Mouse (Mus musculus) monocyte, adult 5-6 weeks (primary cell): ENCODE data around the gene Sdk2. TPM values are rescaled to one million over a fixed set of nuclear protein-coding genes. Genes with fewer than 3 reads are reported as not detected.
A peak's percentile ranks its signal among the peaks of the same experiment; 100 is the strongest.

Experiments used
- ATAC-seq: fragments of 153-309, 156-312 bp; replicated peaks from 2 replicates; pipeline ENCODE4 v1.8.0; 2017; ENCODE audit warnings: mild to moderate bottlenecking; ENCODE audit not compliant: low TSS enrichment, insufficient number of reproducible peaks, severe bottlenecking, poor library complexity, low FRiP score
- total RNA-seq: library from RNA; stranded (forward); fragments of 200-1000, 200-491, 200-594 nt; gene quantifications from 3 replicates; pipeline ENCODE4 v1.2.3, GENCODE M21; 2017

Sdk2 gene
- total RNA-seq, 1 experiment from 2014 or later, result 0.19 TPM

DNA sequence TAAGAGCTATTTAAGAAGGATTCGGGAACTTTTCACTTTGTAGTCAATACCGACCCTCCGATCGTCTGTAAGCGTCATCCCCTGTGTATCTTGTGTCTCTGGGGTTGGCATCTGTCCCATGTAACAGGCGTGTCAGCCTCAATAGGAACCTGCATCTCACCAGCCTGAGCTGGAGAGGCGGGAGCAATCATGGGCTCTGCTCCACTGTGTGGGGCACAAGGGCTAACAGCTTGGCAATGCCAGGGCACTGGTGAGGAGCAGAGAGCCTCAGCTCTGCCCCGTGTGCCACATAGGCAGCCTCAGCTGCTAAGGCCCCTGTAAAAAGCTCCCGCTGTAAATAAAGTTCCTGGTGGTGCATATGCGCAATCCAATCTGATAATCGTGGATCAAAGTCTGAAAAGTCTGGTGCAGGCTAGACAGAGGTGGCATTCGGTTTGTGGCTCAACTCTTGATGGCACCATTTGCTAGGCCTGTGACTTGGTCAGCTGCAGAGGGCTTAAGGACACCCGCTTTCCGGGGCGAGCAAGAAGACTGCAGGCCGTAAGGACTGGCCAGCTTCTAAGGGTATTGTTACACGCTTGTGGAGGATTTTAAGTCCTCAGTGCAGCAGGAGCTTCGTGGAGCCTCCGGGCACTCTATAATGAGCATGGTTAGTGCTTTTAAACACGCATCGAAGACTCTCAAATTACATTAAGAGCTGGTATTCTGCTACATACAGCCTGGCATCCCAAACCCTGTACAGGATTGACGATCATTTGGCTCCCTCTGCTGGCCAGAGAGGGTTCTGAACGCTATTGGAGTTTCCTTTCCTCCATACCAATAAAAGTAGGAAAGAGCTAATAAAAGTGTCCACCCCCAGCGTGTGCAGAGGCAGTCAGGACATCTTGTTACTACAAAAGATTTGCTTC is 256.0 kb downstream of the Sdk2 start:
- peak; percentile 78 for ATAC-seq

DNA sequence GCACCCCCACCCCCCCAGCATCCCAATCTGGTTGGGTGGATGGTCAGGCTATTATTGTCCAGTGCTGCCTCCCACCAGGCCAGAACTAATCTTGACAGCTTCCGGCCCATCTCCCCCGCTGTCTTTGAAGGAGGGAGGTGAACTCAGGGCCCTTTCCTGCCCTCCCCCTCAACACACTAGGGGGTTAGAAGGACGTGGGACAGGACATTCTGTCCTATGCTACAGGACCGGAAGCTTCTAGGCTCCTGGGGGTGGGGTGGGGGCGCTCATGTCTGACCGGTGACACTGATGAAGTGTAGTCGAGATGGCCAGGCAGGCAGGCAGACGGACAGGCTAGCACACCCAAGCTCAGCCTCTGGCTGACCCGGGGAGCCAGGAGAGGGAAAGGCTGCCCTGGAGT is 259.8 kb downstream of the Sdk2 start:
- ATAC-seq, result no peak

DNA sequence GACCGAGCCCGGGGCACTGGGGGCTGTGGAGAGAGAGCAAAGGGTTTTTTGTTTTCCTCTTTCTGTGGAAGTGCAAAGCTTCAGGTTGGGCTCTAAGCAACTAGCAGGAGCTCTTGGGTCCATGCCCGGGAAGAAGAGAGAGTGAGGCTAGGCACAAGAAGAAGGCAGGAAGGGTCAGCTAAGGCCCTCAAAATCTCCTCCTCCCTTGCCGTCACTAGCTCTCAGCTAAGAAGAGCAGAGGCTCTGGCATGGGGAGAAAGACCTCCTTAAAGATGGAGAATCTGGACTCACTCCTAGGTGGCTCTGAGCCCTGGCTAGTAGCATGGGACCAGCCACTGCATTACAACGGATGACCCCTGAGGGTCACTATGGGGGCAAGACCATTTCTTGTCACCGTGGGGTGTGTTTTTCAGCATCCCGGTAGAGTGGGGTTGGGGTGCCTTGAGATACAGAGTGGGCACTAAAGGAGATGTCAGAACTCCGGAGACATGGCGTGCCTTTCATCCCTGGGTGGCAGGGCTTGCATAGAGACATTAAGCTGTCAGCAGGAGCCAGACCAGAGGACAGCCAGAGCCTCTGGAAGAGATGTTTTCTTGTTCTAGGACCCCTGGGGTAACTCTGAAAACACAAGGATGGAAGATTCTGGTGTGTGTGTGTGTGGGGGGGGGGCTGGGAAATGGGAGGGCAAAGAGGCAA is 260.3 kb downstream of the Sdk2 start:
- ATAC-seq, result no peak

DNA sequence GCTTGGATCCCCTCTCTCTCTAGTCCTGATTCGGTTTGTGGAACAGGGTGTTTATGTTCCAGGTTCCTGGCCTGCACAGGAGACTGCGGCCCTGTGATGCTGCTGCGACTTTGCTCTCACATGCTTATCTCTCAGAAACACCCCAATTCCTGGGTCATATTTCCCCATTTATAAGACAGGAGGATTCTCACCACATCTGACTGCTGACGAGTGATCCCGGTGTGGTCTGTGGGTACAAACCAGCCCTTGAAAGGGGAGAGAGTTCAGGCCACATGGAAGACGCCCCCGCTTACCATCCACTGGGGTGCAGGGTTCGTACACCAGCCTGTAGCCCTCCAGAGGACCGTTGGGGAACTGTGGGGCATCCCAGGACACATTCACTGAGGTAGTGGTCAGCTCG is 260.9 kb downstream of the Sdk2 start:
- ATAC-seq, result no peak

DNA sequence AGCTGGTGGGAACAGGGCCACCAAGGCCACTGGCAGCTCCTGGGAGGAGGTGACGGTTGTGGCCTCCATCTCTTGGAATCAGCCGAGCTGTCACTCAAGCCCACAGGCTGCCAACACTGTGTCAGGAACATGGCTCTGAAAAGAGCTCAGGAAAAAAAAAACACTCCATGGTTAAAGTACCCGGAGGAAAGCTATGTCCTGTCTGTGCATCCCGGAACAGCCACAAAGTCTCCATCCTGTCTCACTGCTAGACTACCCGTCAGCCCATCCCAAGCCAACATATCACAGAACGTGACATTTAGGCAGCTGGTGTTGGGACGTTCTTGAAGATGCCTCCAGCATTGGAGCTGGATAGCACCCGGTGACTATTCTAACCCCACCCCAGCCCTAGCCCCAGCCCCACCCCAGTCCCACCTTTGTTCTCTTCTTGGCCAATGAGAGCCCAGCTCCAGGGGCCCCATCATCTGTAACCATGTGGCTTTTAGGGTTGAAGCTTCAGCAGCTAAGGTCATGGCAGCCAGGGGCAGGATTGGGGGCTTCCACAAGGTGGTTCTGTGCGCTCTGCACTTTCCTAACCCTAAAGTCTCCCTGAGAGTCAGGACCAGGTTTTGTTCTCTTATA is 263.4 kb downstream of the Sdk2 start:
- no peak for ATAC-seq

DNA sequence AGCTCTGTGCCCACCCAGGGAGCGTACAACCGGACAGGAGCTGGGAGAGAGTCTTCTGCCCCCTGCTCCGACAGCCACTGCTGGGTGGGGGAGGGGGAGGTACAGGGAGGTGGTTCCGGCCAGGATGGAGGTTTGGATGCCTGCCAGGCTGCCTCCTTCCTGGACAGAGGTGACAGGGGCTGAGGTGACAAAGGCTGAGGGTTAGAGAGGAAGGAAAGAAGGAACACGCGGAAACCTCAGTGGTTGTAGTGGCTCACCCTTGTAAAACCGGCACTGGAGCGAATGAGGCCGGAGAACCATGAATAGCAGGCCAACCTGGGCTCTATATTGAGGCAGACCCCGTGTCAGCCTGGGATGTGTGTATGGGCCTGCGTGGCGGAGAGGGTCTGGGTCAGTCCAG is 264.4 kb downstream of the Sdk2 start:
- no peak for ATAC-seq

DNA sequence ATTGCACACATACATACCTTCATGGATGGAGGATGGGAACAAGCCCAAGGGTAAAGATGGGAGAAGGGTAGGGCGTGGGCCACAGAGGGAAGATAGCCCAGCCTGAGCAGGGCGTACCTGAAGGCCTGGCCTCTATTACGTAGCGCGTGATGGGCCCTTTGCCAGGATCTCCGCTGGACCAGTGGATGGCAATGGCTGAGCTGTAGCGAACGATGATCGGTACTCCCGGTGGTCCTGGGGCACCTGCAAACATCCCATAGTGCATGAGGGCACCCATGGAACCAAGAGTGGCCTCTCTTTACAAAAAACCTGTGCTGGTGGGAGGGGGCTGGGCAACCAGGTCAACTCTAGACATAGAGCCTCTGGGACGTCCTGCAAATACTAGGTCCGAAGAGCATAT is 266.8 kb downstream of the Sdk2 start:
- no peak for ATAC-seq

DNA sequence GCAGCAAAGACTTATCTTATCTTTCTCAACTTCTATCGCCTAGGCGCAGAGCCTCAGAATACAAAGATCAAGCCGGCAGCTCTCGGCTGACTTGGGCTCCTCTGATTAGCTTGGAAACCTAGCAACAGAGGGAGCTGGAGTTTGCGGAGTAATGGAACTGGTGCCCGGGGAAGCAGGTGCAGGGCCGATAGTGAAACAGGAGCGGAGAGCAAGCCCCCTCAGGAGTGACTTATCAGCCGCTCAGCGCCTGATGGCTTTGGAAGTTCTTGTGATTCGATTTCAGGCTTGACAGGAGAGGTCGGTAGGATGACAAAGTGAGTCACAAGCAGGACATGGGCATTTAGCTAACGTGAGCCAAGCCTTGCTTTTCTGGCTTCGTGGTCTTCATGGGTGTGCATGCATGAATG is 267.8 kb downstream of the Sdk2 start:
- no peak for ATAC-seq

DNA sequence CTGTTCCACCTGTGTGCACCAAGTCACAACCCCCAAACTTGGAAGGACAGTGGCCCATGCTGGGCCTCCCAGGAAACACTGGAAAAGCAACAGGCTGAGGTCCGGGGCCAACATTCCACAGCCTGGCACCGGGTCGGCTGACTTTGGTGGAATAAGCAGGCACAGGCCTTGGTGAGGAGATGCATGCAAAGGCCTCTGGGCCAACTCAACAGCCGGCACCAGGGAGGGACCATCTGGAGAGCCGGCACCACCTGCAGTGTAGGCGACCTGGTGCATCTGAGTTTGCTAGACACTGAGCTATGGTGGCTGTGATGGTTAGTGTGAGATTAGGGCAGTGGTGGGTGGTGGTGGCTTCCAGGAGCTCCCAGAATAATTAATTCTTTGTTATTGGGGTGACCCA is 268.8 kb downstream of the Sdk2 start:
- no peak for ATAC-seq

DNA sequence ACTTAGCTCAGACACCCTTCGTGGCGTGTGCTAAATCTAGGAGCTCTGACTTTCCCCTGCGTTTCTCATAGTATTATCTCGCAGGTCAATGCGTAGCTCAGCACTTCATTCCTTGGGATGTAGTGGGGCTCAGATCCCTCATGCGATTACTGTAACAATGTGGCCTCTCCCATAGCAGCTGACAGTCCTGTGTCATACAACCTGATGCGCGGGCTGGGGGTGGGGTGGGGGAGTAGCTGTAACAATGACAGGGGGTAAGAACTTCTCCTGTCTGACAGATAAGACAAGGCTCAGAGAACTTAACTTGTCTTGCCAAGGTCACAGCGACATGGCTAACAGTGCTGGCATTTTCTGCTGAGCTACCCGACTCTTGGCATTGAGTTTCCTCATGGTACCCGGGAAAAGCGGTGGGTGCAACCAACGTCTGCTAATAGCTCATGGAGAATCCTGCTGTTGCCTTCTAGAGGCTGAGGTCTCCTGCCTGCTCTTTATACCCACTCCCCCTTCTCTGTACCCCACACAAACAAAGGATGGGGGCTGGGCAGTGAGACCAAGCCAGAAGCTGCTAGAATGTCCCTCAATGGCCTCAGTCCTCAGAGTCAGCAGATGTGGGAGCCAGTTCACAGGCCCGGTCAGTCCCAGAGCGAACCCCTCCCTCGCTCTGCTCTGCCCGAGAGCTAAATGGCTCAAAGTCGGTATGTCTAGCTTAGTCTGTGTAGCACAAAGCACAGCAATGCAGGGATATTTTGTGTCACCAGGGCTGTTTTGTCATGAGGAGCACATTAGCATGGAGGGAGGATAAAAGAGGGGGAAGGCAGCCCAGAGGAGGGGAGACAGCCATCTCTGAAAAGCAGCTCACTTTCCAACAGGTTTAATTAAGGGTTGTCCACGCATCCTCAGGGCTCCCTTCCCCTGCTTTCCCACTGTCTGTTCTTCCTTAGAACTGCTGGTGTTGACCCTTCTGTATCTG is 269.5 kb downstream of the Sdk2 start:
- ATAC-seq, result no peak

DNA sequence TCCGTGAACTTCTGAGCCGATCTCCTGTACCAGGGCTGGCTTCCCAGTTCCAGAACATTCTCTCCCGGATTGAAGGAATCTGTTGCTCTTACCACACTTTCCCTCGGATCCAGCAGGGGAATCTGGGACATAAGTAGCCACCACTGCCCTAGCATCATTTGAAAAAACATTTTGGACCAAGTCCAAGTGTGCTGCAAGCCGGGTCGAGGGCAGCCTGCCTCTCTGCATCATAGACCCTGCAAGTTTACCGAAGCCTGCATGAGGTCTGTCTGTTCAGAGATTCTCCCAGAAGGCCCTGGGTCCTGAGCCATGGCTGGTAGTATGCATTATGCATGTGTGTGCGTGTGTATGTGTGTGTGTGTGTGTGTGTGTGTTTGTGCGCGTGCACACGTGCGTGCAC is 271.0 kb downstream of the Sdk2 start:
- ATAC-seq, result no peak

DNA sequence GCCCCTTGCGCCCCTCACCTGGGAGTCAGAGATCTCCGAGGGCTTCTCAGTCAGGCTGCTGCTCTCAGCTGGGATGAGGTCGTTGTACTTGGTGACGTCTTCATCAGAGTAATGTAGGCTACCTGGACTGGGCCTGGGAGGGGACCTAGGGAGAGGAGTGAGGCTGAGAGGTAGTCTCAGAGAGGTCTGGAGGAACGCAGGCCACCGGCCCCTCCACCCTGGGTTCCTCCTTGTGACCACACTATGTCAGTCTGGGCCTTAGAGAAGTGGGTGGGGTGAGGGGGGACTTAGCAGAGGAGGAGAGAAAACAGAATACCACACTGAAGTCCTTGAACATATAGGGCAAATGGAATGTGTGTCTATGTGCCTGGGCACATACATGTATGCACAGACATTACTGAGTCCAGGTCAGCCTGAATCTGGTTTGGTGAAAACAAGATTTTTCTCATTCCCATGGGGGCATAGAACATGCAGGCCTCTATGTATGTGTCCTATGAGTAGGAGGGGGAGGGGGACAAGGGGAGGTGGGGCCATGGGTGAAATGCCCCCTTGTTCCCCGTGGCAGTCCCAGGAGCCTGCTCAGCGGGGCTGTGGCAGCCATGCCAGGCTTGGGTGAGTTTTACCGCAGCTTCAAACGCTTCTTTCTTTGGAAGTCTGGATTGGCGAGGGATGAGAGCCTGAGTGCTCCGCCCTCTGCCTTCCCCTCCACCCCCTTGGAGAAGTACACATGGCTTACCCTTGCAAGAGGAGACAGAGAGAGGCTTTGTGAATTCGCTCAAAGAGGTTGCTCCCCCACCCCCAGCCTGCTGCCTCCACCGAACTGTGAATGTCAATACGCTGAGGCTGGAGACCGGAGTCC is 275.3 kb downstream of the Sdk2 start:
- ATAC-seq, result no peak

DNA sequence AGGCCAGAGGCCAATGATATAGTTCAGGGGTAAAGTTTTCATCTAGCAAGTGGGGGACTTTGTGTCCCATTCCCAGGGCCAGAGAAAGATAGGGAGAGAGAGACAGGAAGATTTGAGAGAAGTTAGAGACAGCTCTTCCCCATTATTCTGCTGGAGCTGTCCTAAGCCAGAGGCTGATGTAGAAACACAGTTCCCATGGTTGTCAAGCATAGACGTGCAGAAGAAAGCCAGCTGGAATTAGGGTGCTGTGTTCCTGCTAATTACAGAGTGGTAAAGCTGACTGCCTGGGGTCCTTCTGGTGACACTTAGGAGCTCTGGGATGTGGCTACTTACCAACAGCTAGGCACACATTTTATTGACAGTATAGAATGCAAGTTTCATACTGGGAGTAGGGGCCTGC is 277.7 kb downstream of the Sdk2 start:
- ATAC-seq, result no peak

DNA sequence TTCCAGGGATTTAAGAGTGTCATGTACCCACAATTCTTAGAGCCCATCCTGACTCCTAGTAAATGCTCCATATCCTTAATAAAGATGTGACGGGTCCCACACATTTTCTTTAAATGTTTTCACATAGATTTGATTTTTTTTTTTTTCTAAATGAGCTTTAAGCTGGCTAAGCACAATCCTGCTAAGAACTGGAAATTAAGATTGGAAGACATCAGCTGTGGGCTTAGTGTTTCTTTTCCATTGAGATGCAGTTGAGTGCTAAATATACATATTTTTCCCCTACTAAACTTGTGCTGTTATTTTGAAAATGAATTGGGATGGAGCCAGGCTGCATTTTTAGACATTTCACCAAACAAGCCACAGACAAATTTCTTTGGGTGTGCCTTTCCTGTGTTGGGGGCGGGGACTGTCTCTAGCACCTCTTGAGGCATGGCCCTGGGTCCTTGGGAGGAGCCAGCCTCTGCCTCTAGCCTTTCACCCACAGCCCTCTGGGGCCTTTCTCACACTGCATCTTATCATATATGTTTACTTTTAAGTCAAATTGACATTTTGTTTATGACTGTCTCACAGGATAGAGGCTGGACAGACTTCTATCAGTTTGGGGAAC is 278.6 kb downstream of the Sdk2 start:
- ATAC-seq, result peak; percentile 81

DNA sequence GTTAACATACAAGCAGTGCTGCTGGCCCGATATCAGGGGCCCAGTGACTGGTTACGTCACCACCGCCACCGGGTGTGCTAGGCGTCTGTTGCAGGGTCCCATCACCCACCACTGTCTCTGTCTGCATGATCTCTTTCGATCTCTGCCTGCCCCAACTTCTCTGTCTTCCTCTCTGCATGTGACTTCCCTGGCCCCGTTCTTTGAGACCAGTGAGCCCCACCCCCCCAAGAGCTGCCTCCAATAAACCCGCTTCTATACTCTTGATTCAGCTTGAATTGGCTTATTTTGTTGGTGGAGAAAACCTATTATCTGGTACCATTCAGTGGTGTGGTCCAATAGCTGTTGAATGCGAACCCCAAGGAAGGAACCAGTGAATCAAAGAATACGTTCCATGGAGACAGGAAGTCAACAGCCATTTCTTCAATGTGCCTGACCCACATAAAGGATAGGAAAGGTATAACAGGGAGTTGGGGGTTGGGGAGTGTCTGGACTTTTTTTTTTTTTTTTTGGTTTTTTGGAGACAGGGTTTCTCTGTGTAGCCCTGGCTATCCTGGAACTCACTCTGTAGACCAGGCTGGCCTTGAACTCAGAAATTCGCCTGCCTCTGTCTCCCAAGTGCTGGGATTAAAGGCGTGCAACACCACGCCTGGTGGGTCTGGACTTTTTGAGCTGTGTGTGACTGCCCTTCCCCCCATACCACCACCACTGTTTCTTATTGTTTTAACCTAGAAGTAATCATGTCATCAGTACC is 279.2 kb downstream of the Sdk2 start:
- 0 out of 2 replicates have a peak, but pooled peaks have one; percentile 10 for ATAC-seq

DNA sequence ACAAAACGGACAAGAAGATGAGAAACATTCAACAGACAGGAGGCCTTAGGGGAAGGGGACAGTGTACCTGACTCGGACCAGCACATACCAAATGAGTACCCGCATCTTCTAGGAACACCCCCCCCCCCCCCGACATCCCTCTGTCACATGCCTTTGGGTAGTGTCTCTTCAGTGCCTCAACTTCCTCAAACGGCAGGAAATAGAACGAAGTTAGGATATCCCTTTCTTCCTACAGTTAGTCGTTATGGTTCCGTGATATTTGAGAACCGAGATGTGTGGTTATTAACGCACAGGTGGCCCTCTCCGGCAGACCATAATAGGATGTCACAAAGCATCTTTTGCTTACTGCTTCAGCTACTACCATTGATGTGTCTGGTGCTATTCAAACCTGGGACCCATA is 279.8 kb downstream of the Sdk2 start:
- ATAC-seq, result peak; percentile 32

DNA sequence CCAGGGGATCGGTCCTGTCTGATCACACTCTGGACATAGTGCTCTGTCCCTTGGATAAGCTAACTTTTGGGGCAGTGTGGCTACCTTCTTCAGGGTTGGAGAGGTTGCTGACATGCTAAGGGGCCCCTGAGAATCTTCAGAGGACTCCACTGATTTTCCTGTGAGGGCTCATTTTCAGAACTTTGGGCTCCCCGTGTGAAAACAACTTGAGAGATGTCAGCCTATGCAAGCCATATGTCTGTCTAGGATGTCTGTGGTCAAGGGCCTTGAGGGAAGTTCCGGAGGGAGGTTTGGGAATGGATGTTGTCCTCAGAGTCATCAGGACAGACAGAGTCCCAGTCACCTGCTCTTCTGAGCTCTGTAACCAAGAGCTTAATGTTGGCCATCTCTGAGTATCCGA is 280.5 kb downstream of the Sdk2 start:
- no peak for ATAC-seq
